Mouse (Mus musculus) small intestine, adult 2 months (tissue): ENCODE measurements around the gene Rnf31. TPM values are rescaled to one million over a fixed set of nuclear protein-coding genes. Genes with fewer than 3 reads are reported as not detected.

Experiments used
- H3K27ac ChIP-seq: fragments of 200-500 bp; 2 replicates; pipeline ENCODE4 v1.5.1; 2012; ENCODE audit warnings: low read depth, low read length, control low read depth, inconsistent platforms; ENCODE audit not compliant: insufficient read depth
- H3K27me3 ChIP-seq: fragments of 200-500 bp; 2 replicates; pipeline ENCODE4 v1.6.1; 2012; ENCODE audit warnings: mild to moderate bottlenecking, moderate library complexity, low read length, inconsistent platforms; ENCODE audit not compliant: control insufficient read depth, insufficient read depth
- H3K36me3 ChIP-seq: fragments of 200-500 bp; 2 replicates; pipeline ENCODE4 v1.6.1; 2012; ENCODE audit warnings: mild to moderate bottlenecking, low read length, control low read depth, inconsistent platforms; ENCODE audit not compliant: control insufficient read depth, insufficient read depth
- H3K4me1 ChIP-seq: fragments of 200-500 bp; 2 replicates; pipeline ENCODE4 v1.6.1; 2012; ENCODE audit warnings: low read length, inconsistent platforms, mixed read lengths; ENCODE audit not compliant: control insufficient read depth, insufficient read depth, insufficient read length
- H3K4me3 ChIP-seq: fragments of 200-500 bp; 2 replicates; pipeline ENCODE4 v1.5.1; 2012; ENCODE audit warnings: low read depth, mild to moderate bottlenecking, control low read depth, inconsistent platforms, low read length, moderate library complexity
- CTCF ChIP-seq: fragments of 200-500 bp; IDR thresholded peaks from 2 replicates; pipeline ENCODE4 v1.5.1; 2012; ENCODE audit warnings: low read depth, mild to moderate bottlenecking, control low read depth, inconsistent platforms, low read length, moderate library complexity, mixed read lengths; ENCODE audit not compliant: insufficient replicate concordance, insufficient read length; ENCODE audit errors: extremely low read depth
- POLR2A ChIP-seq: fragments of 200-500 bp; IDR thresholded peaks from 2 replicates; pipeline ENCODE4 v1.6.1; 2012; ENCODE audit warnings: low read depth, mild to moderate bottlenecking, control low read depth, inconsistent platforms, low read length, moderate library complexity
- WGBS: fragments of 180-500 bp; shearing (Covaris S2); methylation state at CpG from one replicate; pipeline ENCODE4 v1.1.7; 2018; 5-methylcytosine and 5-hydroxymethylcytosine counted together
- polyA plus RNA-seq: library from polyadenylated mRNA; depleted of rRNA; stranded (reverse); fragments of >200 nt; gene quantifications from 2 replicates; pipeline ENCODE4 v1.2.3, GENCODE M21; 2012

Gene Rnf31
- polyA plus RNA-seq, 1 experiment: 65.8 TPM

- H3K27me3 ChIP-seq: no peaks in the 10 kb centered on the region
- 8% methylated on average over 5 of the region's 5 CpGs for WGBS
- H3K4me3 ChIP-seq: no peak overlapping the region
- H3K4me1 ChIP-seq: peaks cover 9% of the 10 kb centered on the region; the same call in 1 of the 2 replicates
- H3K27ac ChIP-seq: peak overlapping the region; percentile 48
- peaks cover 3% of the 10 kb centered on the region for H3K36me3 ChIP-seq
- TF ChIP-seq CTCF (peak; percentile 91; the same call in 1 of the 2 replicates), POLR2A (no peak)
Observed at GRCm38 (mm10) chr14:55557003-55557402, 34.5 kb upstream of the Rnf31 start.

- Histone ChIP-seq H3K27ac (peak overlapping the region; percentile 23; the same call in 1 of the 2 replicates), H3K4me1 (peaks cover 9% of the 10 kb centered on the region; the same call in 1 of the 2 replicates), H3K4me3 (no peak overlapping the region), H3K27me3 (no peaks in the 10 kb centered on the region), H3K36me3 (peaks cover 3% of the 10 kb centered on the region)
- TF ChIP-seq CTCF (no peak), POLR2A (no peak)
- 66% methylated on average over 3 of the region's 3 CpGs for WGBS
Observed at GRCm38 (mm10) chr14:55557587-55557986, 33.9 kb upstream of the Rnf31 start.

- no peak for TF ChIP-seq POLR2A
- no peak for TF ChIP-seq CTCF
- WGBS: 45% methylated on average over 6 of the region's 6 CpGs
- no peak overlapping the region for H3K4me3 ChIP-seq
Observed at GRCm38 (mm10) chr14:55558740-55559448, 32.6 kb upstream of the Rnf31 start.

GRCm38 (mm10) chr14:55559799-55560201 lies 31.7 kb upstream of the Rnf31 start, which contains the start of gene Dcaf11:
Gene Dcaf11 (plus strand): TSS chr14:55560006.
- peak within 1 kb of the TSS; percentile 99 for H3K27ac ChIP-seq
- H3K4me3 ChIP-seq: peak within 1 kb of the TSS; percentile 78
- under 1% methylated on average over 27 of the region's 27 CpGs for WGBS
- H3K4me1 ChIP-seq: peaks cover 6% of the 10 kb centered on the region; the same call in 1 of the 2 replicates
- peaks cover 23% of the 10 kb centered on the region for H3K36me3 ChIP-seq
- TF ChIP-seq POLR2A (peak; percentile 83), CTCF (no peak)
- H3K27me3 ChIP-seq: no peaks in the 10 kb centered on the region

More at GRCm38 (mm10) chr14:55558740-55559448, 32.6 kb upstream of the Rnf31 start:
- H3K36me3 ChIP-seq: peaks cover 15% of the 10 kb centered on the region
- H3K27ac ChIP-seq: no peak overlapping the region
- peaks cover 9% of the 10 kb centered on the region; the same call in 1 of the 2 replicates for H3K4me1 ChIP-seq
- no peaks in the 10 kb centered on the region for H3K27me3 ChIP-seq

- peaks cover 6% of the 10 kb centered on the region; the same call in 1 of the 2 replicates for H3K4me1 ChIP-seq
- H3K36me3 ChIP-seq: peaks cover 29% of the 10 kb centered on the region
- TF ChIP-seq POLR2A (no peak; the same call in 1 of the 2 replicates), CTCF (no peak)
- under 1% methylated on average over 51 of the region's 51 CpGs for WGBS
- H3K4me3 ChIP-seq: peak within 1 kb of the TSS; percentile 78
- no peaks in the 10 kb centered on the region for H3K27me3 ChIP-seq
- H3K27ac ChIP-seq: peak within 1 kb of the TSS; percentile 99
Observed at GRCm38 (mm10) chr14:55560202-55561073, 31.1 kb upstream of the Rnf31 start, which contains the start of gene A730061H03Rik. Gene A730061H03Rik (minus strand): TSS chr14:55560406.

GRCm38 (mm10) chr14:55561860-55562259 lies 29.6 kb upstream of the Rnf31 start:
- TF ChIP-seq POLR2A (no peak), CTCF (no peak)
- 91% methylated on average over 10 of the region's 10 CpGs for WGBS
- Histone ChIP-seq H3K36me3 (peaks cover 43% of the 10 kb centered on the region), H3K27ac (no peak overlapping the region), H3K4me3 (no peak overlapping the region), H3K4me1 (peaks cover 6% of the 10 kb centered on the region; the same call in 1 of the 2 replicates), H3K27me3 (no peaks in the 10 kb centered on the region)
